Mouse (Mus musculus) left cerebral cortex, adult 8-10 months (tissue): Measurements from ENCODE around the gene Mdfi. TPM values are rescaled to one million over a fixed set of nuclear protein-coding genes. Genes with fewer than 3 reads are reported as not detected.

Source experiments
- DNase-seq, 2 experiments: peaks; one replicate each; pipeline ENCODE4 v3.0.0; 2022; ENCODE audit warnings: low spot score in 2 of 2
- total RNA-seq, 4 experiments: library from RNA; stranded (reverse); gene quantifications; 2 replicates each; pipeline ENCODE4 v1.2.4; 2022

Gene Mdfi
- total RNA-seq, 4 experiments from 2014 or later, result 0.43 to 1.2 (median 0.58) TPM

GRCm38 (mm10) chr17:47850035-47850434 is 15.5 kb upstream of the Mdfi start:
- no peak for DNase-seq

- DNase-seq, result no peak
These were observed 13.5 kb upstream of the Mdfi start for GRCm38 (mm10) chr17:47847985-47848384.

- no peak for DNase-seq
These were observed 11.1 kb upstream of the Mdfi start for GRCm38 (mm10) chr17:47845609-47846008.

GRCm38 (mm10) chr17:47843465-47843864 is 9.0 kb upstream of the Mdfi start:
- DNase-seq, result no peak

GRCm38 (mm10) chr17:47841931-47842623 is 7.6 kb upstream of the Mdfi start:
- no peak for DNase-seq

- no peak for DNase-seq
These were observed 7.0 kb upstream of the Mdfi start for GRCm38 (mm10) chr17:47841521-47841920.

GRCm38 (mm10) chr17:47837808-47838207 is 3.3 kb upstream of the Mdfi start:
- no peak for DNase-seq

GRCm38 (mm10) chr17:47833628-47834481 is 636 bp downstream of the Mdfi start:
- no peak for DNase-seq

- DNase-seq, result no peak
These were observed 1.4 kb downstream of the Mdfi start for GRCm38 (mm10) chr17:47833029-47833627.

GRCm38 (mm10) chr17:47832501-47833028 is 1.9 kb downstream of the Mdfi start:
- no peak for DNase-seq

- DNase-seq, result no peak
These were observed 2.7 kb downstream of the Mdfi start for GRCm38 (mm10) chr17:47831772-47832171.

- no peak for DNase-seq
These were observed 3.3 kb downstream of the Mdfi start for GRCm38 (mm10) chr17:47831161-47831560.

- no peak for DNase-seq
These were observed 13.2 kb downstream of the Mdfi start for GRCm38 (mm10) chr17:47821339-47821738.

- no peak for DNase-seq
These were observed 16.3 kb downstream of the Mdfi start for GRCm38 (mm10) chr17:47818038-47818725.

GRCm38 (mm10) chr17:47815446-47815845 is 19.0 kb downstream of the Mdfi start:
- DNase-seq, result no peak

- no peak for DNase-seq
These were observed 20.0 kb downstream of the Mdfi start for GRCm38 (mm10) chr17:47814496-47814895.

- no peak for DNase-seq
These were observed 20.9 kb downstream of the Mdfi start for GRCm38 (mm10) chr17:47813616-47814015.

- DNase-seq, result no peak
These were observed 22.3 kb downstream of the Mdfi start for GRCm38 (mm10) chr17:47812200-47812599.

- DNase-seq, result no peak
These were observed 23.2 kb downstream of the Mdfi start for GRCm38 (mm10) chr17:47811265-47811800.

- DNase-seq, result no peak
These were observed 28.3 kb downstream of the Mdfi start for GRCm38 (mm10) chr17:47806230-47806629.
